Mouse (Mus musculus): ENCODE measurements around the gene 2700049A03Rik. TPM values are rescaled to one million over a fixed set of nuclear protein-coding genes. Genes with fewer than 3 reads are reported as not detected.
A peak's percentile ranks its signal among the peaks of the same experiment; 100 is the strongest.

Gene 2700049A03Rik
- polyA plus RNA-seq, 1 experiment from 2014 or later, result 24.5 TPM

GRCm38 (mm10) chr12:71275906-71276595, 139.4 kb downstream of the 2700049A03Rik start:
- no peak overlapping the region for H3K9ac ChIP-seq
- peaks cover 16% of the 10 kb centered on the region for H3K4me1 ChIP-seq
- H3K4me2 ChIP-seq, result no peak overlapping the region
- no peak for ATAC-seq
- no peaks in the 10 kb centered on the region for H3K36me3 ChIP-seq (ENCODE audit: poor library complexity, severe bottlenecking)
- H3K4me3 ChIP-seq, result no peak overlapping the region
- no peaks in the 10 kb centered on the region for H3K27me3 ChIP-seq
- no peak overlapping the region for H3K27ac ChIP-seq
- WGBS, result 86% methylated on average over 8 of the region's 8 CpGs
- no peaks in the 10 kb centered on the region for H3K9me3 ChIP-seq (replicated peaks)

GRCm38 (mm10) chr12:71279521-71280262, 143.0 kb downstream of the 2700049A03Rik start:
- WGBS, result 34% methylated on average over 12 of the region's 12 CpGs
- Histone ChIP-seq H3K9me3 (replicated peaks) (no peaks in the 10 kb centered on the region), H3K4me3 (no peak overlapping the region), H3K9ac (0 out of 2 replicates have a peak overlapping the region, but pooled peaks have one; percentile 34), H3K4me2 (no peak overlapping the region), H3K4me1 (peaks cover 16% of the 10 kb centered on the region), H3K27me3 (no peaks in the 10 kb centered on the region), H3K27ac (peak overlapping the region; percentile 54), H3K36me3 (ENCODE audit: poor library complexity, severe bottlenecking) (no peaks in the 10 kb centered on the region)
- peak; percentile 62; the same call in 1 of the 2 replicates for ATAC-seq

GRCm38 (mm10) chr12:71281201-71281768, 144.6 kb downstream of the 2700049A03Rik start:
- no peak overlapping the region for H3K4me3 ChIP-seq
- H3K9me3 ChIP-seq (replicated peaks), result no peaks in the 10 kb centered on the region
- H3K4me1 ChIP-seq, result peaks cover 16% of the 10 kb centered on the region
- H3K36me3 ChIP-seq (ENCODE audit: poor library complexity, severe bottlenecking), result no peaks in the 10 kb centered on the region
- no peak for ATAC-seq
- no peak overlapping the region for H3K9ac ChIP-seq
- no peaks in the 10 kb centered on the region for H3K27me3 ChIP-seq
- WGBS, result 89% methylated on average over 12 of the region's 12 CpGs
- H3K27ac ChIP-seq, result no peak overlapping the region
- H3K4me2 ChIP-seq, result no peak overlapping the region

GRCm38 (mm10) chr12:71285399-71285798, 148.8 kb downstream of the 2700049A03Rik start:
- Histone ChIP-seq H3K4me3 (no peak overlapping the region), H3K4me1 (peaks cover 9% of the 10 kb centered on the region), H3K4me2 (no peak overlapping the region), H3K36me3 (ENCODE audit: poor library complexity, severe bottlenecking) (no peaks in the 10 kb centered on the region), H3K27me3 (no peaks in the 10 kb centered on the region), H3K27ac (no peak overlapping the region), H3K9me3 (replicated peaks) (no peaks in the 10 kb centered on the region), H3K9ac (no peak overlapping the region)
- ATAC-seq, result no peak

GRCm38 (mm10) chr12:71290460-71290859, 153.8 kb downstream of the 2700049A03Rik start:
- ATAC-seq, result peak; percentile 60

More at GRCm38 (mm10) chr12:71290460-71290859, 153.8 kb downstream of the 2700049A03Rik start:
- Histone ChIP-seq H3K9me3 (replicated peaks) (no peaks in the 10 kb centered on the region), H3K36me3 (ENCODE audit: poor library complexity, severe bottlenecking) (no peaks in the 10 kb centered on the region), H3K27ac (no peak overlapping the region), H3K9ac (no peak overlapping the region), H3K4me3 (no peak overlapping the region), H3K4me2 (no peak overlapping the region), H3K4me1 (peaks cover 18% of the 10 kb centered on the region), H3K27me3 (no peaks in the 10 kb centered on the region)
- WGBS, result 54% methylated on average over 2 of the region's 2 CpGs

Other genes with a start within 250 kb of the 2700049A03Rik start
- 272 and 281 TPM in 2 replicates for gene Actr10, start 199.0 kb upstream of the 2700049A03Rik start, polyA plus RNA-seq (2015; fragmentation: Nextera tagmentation; extraction: Ambion mirVana)
- gene Psma3, start 162.2 kb upstream of the 2700049A03Rik start, polyA plus RNA-seq (2015; fragmentation: Nextera tagmentation; extraction: Ambion mirVana), result 640 and 646 TPM in 2 replicates
- gene Arid4a, start 120.9 kb upstream of the 2700049A03Rik start, polyA plus RNA-seq (2015; fragmentation: Nextera tagmentation; extraction: Ambion mirVana), result 51.1 and 52.0 TPM in 2 replicates
- gene Tomm20l, start 25.4 kb upstream of the 2700049A03Rik start, polyA plus RNA-seq (2015; fragmentation: Nextera tagmentation; extraction: Ambion mirVana), result not detected in 2 replicates
- gene Timm9, start 164 bp upstream of the 2700049A03Rik start, polyA plus RNA-seq (2015; fragmentation: Nextera tagmentation; extraction: Ambion mirVana), result 78.2 and 85.3 TPM in 2 replicates
- 22.4 and 26.0 TPM in 2 replicates for gene Dact1, start 173.0 kb downstream of the 2700049A03Rik start, polyA plus RNA-seq (2015; fragmentation: Nextera tagmentation; extraction: Ambion mirVana)

Data from forebrain, embryonic 13.5 days (tissue).